ENCODE assay signal across 10 mouse cellular contexts in the genomic region with DNA sequence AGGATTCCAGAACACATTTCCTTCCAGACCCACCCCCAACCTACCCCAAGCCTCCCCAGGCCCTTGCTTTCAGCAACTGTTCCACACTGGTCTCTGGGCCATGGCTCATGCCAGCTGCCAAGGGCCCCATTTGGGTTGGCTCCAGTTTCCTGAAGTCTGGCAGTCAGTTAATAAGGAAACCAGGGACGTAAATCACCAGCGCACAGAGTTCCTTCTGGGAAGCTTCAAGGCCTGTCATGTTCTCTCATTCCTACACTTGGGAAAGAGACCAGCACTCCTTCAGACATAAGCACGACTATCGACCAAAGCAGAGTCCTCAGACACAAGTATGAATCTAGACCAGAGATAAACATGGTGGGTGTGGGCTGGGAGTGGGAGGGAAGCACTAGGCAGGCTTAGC.
A peak's percentile ranks its signal among the peaks of the same experiment; 100 is the strongest.
DNase-seq lines count a peak whose midpoint lies in the region; ATAC-seq lines count a peak whose summit lies in the region.
"Had no signal": no experiment of that assay in that cellular context is flagged by ENCODE, and none has a peak within 500 bp of the region (broad histone marks: within the 10 kb centered on the region; RNA-seq: fewer than 3 reads in every experiment).

No protein-coding gene starts in this region.

- peak; percentile 68 for ATAC-seq in heart, embryonic 12.5 days (ENCODE audit: insufficient number of reproducible peaks, low FRiP score)
- ATAC-seq in kidney, embryonic 15.5 days (replicated peaks; ENCODE audit: low FRiP score): peak; percentile 50; the same call in 1 of the 2 replicates
- ATAC-seq in forebrain, embryonic 15.5 days (replicated peaks): no peak

- no peaks in the 10 kb centered on the region for H3K27me3 ChIP-seq in heart, embryonic 12.5 days (replicated peaks)
- H3K27me3 ChIP-seq in kidney, embryonic 15.5 days: no peaks in the 10 kb centered on the region
- H3K27me3 ChIP-seq in forebrain, embryonic 15.5 days: no peaks in the 10 kb centered on the region

- no peak overlapping the region for H3K4me2 ChIP-seq in heart, embryonic 12.5 days
- H3K4me2 ChIP-seq in kidney, embryonic 15.5 days: no peak overlapping the region
- no peak overlapping the region for H3K4me2 ChIP-seq in forebrain, embryonic 15.5 days (replicated peaks)

- no peaks in the 10 kb centered on the region for H3K36me3 ChIP-seq in heart, embryonic 12.5 days
- no peaks in the 10 kb centered on the region for H3K36me3 ChIP-seq in kidney, embryonic 15.5 days
- no peaks in the 10 kb centered on the region for H3K36me3 ChIP-seq in forebrain, embryonic 15.5 days

- 27% methylated on average over 4 of the region's 4 CpGs for WGBS in heart, embryonic 12.5 days
- 26% methylated on average over 4 of the region's 4 CpGs for WGBS in kidney, embryonic 15.5 days
- 81% methylated on average over 4 of the region's 4 CpGs for WGBS in forebrain, embryonic 15.5 days

- DNase-seq in heart, adult 11 months: peak; percentile 92
- no peak for DNase-seq in heart, adult 9 months (ENCODE audit: low spot score in 2 of 2)
- DNase-seq in lung, postnatal 25 days (ENCODE audit: low spot score): peak; percentile 48
- DNase-seq in cerebellum, adult 9-10 months: no peak
- no peak for DNase-seq in gastrocnemius, adult 18-20 months (ENCODE audit: low spot score)
- DNase-seq: gastrocnemius, postnatal 36 days; midbrain, embryonic 14.5 days had no signal

- H3K27ac ChIP-seq in heart, embryonic 12.5 days (ENCODE audit: poor library complexity, severe bottlenecking): peak overlapping the region; percentile 76
- H3K27ac ChIP-seq in kidney, embryonic 15.5 days: peak overlapping the region; percentile 60
- H3K27ac ChIP-seq in forebrain, embryonic 15.5 days (replicated peaks): no peak overlapping the region

- H3K4me1 ChIP-seq in heart, embryonic 12.5 days (replicated peaks): peaks cover 60% of the 10 kb centered on the region
- peaks cover 19% of the 10 kb centered on the region for H3K4me1 ChIP-seq in kidney, embryonic 15.5 days
- H3K4me1 ChIP-seq in forebrain, embryonic 15.5 days: no peaks in the 10 kb centered on the region

- H3K9me3 ChIP-seq in heart, embryonic 12.5 days (replicated peaks): no peaks in the 10 kb centered on the region
- H3K9me3 ChIP-seq in kidney, embryonic 15.5 days (replicated peaks): no peaks in the 10 kb centered on the region
- H3K9me3 ChIP-seq in forebrain, embryonic 15.5 days: no peaks in the 10 kb centered on the region

- H3K4me3 ChIP-seq in heart, embryonic 12.5 days: no peak overlapping the region
- no peak overlapping the region for H3K4me3 ChIP-seq in kidney, embryonic 15.5 days (replicated peaks)
- H3K4me3 ChIP-seq in forebrain, embryonic 15.5 days: no peak overlapping the region

- H3K9ac ChIP-seq in heart, embryonic 12.5 days: no peak overlapping the region
- no peak overlapping the region for H3K9ac ChIP-seq in kidney, embryonic 15.5 days
- H3K9ac ChIP-seq in forebrain, embryonic 15.5 days (replicated peaks): no peak overlapping the region

Comparison
In these comparisons a context has a peak if more than half of its experiments do, and no peak if none do; other contexts are left out.
1. DNase-seq: peak in heart, adult 11 months (single experiment) and lung, postnatal 25 days (single experiment); none in heart, adult 9 months (0 of 2), cerebellum, adult 9-10 months (single experiment) and gastrocnemius, adult 18-20 months (single experiment).